Mouse (Mus musculus) heart, postnatal 25 days (tissue): ENCODE measurements around the gene Sptbn1. TPM values are rescaled to one million over a fixed set of nuclear protein-coding genes. Genes with fewer than 3 reads are reported as not detected.

Experiments
- DNase-seq: peaks from one replicate; pipeline ENCODE4 v3.0.0; 2022; ENCODE audit warnings: low spot score
- intact Hi-C: fragments of 180-260 bp; cut with DNase I; formaldehyde crosslinking; loops from one replicate; pipeline ENCODE4 v1.15.1; 2025
- total RNA-seq, 2 experiments: library from RNA; stranded (reverse); gene quantifications; 2 replicates each; pipeline ENCODE4 v1.2.3; 2021

Sptbn1 gene
- 100 to 1,000 TPM; 487 to 529 TPM for total RNA-seq

DNA sequence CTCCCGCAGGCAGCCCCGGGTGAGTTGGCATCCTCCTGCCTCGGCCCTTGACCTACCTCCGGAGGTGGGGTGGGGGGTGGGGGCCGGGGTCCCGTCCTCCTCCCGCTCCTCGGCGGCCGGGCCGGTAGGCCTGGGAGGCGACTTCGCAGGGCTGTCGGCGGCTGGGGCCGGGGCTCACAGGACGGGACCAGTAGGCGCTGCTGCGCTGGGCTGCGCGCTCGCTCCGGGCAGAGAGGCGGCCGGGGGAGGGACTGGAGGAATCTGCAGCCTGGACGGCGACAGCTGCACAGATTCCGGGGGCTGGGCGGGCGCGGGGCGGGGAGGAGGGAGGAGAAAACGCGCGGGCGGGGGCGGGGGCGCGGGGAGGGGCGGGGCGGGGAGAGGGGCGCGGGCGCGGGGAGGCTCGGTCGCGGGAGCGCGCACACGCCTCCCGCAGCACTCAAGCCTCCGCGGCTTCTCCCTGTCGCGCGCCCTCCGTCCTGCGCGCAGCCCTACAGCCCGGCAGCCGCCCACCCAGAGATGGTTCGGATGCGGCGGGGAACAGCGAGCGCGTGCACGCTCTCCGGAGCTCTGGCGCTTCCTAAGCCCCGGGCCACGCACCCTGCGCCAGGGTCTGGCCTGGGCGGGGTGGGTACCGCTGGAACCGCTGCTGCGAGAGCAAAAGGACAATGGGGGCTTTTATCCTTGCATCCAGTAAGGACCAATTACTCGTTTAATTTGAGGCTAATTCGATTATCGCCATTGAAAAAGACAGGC lies at the start of gene Sptbn1:
Gene Sptbn1, minus strand, starts transcription at position 284 of the 756 bp plus-strand sequence.
- intact Hi-C loops, result loop anchor here (2.0 to 10.0 kb wide), 6 partner anchors 36 to 379 kb away; partner anchors contain the start of genes 4930505A04Rik and Acyp2
- DNase-seq, result peak; percentile 86

DNA sequence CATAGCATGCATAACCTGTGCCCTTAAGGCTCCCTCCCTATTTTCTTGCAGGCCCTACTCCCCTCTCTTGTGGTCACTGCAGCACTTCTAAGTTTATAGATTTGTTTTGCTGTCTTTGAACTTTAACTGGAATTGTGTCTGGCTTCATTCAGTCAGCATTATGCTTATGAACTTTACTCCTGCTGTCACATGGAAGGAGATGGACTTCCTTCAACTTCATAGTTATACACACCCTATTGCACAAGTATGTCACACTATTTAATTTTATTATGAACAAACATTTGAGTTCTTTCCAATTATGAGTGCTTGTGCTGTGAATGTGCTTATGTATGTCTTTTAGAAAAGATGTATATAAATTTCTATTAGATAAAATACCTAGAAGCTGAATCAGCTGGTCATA lies 26.3 kb upstream of the Sptbn1 start:
- DNase-seq, result no peak
- intact Hi-C loops, result loop anchor here (5.0 to 10.0 kb wide), 2 partner anchors 129 to 223 kb away; no protein-coding TSS in a partner anchor

DNA sequence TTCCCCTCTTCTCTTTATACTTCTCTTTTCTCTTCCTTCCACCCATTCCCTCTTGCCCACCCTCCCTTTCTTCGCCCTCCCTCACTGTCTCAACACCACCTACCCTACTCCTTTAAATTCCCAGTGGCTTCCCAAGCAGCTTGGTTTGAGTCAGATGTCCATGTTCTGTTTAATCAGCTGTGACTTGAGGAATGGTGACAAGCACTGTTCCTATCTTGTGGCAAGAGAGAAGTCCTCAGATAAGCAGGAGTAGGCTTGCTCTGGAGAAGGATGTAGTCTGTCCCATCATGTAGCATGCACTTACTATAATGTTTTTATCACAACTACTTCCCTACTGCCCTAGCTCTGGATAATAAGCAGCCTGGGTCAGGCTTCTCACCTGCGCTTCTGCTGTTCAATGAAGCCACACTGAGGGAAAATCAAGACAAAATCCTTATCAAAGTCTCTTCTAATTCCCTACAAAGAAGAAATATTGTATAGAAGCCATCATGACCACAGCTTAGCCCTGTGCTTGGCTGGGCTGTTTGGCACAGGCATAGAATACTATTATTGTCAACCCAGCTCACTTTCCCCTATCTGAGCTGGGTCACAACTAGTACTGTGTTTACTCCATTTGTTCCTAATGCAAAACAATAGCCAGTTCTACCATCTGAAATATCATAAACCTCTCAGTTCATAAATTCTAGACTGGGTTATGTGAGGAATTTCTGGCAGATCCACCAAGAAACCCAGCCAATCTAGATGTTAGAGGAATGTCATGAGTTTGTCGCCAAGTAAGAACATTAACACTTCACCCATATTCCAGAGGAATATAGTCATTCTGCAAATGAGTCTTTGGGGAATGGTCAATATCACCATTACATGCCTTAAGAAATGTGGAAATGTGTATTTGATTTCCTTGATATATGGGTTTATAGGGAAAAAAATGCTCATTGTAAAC lies 24.5 kb upstream of the Sptbn1 start:
- DNase-seq, result no peak
- intact Hi-C loops, result loop anchor here (5.0 to 10.0 kb wide), 2 partner anchors 128 to 225 kb away; no protein-coding TSS in a partner anchor

DNA sequence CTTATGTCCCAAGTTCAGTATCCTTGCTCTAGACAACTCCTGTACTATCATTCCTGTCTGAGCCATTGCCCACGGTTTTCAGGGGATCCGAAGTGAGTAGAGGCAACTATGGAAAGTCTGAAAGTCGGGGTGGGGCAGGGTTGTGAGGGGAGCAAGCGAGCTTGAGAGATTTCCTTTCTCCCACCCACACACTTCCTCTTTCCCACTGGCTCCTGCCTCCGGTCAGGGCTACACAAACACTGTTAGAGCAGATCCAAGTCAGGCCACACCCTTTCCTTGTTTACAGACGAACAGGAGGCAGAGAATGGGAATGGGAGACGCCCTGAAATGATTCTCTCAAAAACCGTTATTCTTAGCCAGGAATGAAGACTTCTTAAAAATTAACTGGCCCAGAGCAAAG lies 23.2 kb upstream of the Sptbn1 start:
- DNase-seq, result peak; percentile 80

DNA sequence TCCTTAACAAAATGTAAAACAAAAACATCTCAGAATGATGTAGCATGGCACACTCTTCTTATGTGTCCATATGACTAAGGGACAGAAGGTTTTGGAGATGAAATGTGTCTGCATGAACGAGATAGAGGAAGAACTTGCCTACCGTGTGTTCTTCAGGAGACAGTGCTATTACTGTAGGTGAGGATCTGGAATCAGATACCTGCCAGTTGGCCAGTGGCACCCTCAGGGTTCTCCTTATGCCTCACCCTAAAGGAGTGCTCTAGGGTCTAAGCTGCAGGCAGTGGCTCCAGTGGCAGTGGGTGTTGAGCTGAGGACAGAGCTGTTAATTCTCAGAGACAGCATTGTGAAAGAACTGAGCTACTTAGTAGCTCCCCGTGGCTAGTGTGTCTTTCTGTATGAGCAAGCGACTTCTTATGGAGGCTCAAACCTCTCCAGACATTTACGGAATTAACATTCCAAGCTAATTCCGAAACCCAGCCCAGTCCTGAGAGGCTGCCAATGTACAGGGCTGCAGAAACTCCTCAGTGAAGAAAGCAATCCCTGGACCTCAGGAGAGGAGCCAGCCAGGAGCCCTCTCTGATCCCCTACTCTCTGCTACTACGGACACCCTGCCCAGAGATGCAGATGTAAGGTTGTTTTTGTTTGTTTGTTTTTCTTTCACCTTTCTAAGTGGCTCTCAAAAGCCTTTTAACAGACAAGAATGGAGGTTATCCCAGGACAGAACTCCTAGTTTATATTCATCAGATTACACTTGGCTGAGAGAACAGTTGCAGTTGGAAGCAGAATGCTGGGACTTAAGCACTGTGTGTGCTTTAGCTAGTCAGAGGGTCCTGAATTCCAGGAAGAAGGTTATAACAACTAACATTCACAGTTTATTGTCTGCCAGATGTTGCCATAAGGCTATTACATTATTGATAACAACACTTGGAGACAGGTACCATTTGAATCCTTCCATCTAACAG lies 21.8 kb upstream of the Sptbn1 start:
- intact Hi-C loops, result loop anchor here (2.0 to 10.0 kb wide), 3 partner anchors 79 to 228 kb away; no protein-coding TSS in a partner anchor
- peak; percentile 35 for DNase-seq

More for the DNA sequence above, 23.2 kb upstream of the Sptbn1 start:
- intact Hi-C loops, result loop anchor here (2.0 to 10.0 kb wide), 3 partner anchors 78 to 226 kb away; no protein-coding TSS in a partner anchor

DNA sequence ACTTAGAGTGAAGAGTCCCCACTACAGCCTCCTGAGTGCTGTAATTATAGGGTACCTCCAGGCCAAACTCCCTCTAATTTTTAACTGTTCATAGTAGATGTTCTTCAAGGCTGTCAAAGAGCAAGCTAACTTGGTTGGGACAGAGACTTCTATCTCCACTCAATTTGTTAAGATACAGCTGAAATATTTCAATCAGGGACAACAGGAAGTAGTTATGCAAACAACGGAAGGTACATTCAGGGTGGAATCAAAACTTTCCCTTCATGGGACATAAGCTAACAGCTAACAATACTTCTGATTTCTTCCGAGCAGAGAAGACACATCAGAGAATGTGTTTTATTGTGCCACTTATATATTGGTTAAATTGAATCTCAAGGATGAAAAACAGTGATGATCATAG lies 20.1 kb upstream of the Sptbn1 start:
- intact Hi-C loops, result no loop called here
- no peak for DNase-seq

DNA sequence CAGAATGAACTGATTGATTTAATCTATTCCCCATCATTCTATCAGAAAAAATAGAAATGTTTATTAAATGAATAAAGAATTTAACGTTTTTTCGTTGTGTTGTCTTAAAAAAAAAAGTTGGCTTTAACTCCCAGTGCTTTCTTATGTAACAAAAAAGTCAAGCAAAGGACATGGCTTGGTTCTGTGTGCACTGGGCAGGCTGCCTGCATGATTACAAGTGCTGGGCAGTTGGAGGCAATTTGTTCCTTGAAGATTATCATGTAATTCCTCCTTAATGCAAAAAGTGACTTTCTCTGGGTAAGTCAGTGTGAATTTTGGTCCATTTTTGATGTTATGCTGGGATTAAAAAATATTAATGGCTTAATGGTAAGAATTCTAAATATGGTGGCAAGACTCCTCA lies 15.7 kb upstream of the Sptbn1 start:
- DNase-seq, result peak; percentile 63
- intact Hi-C loops, result no loop called here

DNA sequence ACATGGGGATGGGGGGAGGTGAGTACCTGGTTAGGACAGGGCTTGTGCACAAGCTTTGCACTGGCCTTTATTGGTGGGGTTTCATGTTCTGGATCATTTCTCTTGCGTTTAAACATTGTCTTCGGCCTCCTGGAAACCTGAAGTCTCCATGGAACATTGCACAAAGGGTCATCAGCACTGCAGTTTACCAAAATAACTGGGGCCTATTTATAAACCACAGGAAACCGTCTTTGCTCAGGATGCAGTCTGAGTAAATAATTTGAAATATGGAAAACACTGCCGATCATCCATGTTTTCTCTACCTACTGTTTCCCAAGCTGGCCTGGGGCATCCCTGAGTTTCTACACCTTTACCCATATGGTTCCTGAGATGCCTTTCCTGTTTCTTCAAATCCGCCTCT lies 13.1 kb upstream of the Sptbn1 start:
- no peak for DNase-seq
- intact Hi-C loops, result no loop called here

DNA sequence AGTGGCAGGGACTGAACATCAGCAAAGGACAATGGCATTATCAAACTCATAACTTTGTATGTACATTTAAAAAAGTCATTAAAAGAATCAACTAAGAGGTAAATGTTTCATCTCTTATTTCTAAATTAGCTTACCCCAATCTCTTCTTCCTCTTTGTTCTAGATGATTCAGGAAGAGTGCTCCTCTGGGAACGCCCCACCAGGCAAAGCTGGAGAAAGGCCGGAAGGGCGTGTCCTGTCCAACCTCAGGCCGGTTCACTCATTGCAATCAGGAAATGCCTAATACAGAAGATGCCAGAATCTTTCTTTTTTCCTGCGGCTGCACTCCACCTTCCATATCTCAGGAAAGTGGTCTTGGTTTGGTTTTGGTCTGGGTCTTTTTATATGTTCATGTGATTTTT lies 11.3 kb upstream of the Sptbn1 start:
- DNase-seq, result peak; percentile 78
- intact Hi-C loops, result no loop called here

DNA sequence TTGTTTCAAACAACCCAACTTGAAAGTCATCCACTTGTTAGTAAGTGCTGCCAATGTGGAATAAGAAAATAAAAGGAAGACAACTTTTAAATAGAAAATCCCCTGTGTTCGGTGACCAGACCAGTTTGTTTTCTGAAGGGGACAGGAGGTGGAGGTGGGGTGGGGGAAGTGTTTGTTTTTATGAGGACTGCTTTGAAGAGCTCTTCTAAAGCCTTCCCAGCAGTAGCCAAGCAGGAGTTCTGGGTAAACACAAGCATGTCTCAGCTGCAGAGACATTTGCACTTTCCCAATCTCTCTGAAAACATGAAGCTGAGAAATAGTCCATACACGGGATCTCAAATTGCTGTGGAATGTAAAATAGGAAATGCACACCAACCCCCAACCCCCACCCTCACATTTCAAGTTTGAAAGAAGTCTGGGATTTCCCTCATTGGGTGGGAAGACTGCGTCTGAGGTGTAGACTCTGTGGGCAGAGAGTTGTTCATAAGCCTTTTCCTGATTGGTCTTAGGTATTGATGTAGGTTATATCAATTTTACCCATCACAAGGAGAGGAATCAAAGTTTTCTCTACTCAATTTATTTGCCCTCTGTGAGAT lies 7.6 kb upstream of the Sptbn1 start:
- DNase-seq, result no peak
- intact Hi-C loops, result no loop called here

DNA sequence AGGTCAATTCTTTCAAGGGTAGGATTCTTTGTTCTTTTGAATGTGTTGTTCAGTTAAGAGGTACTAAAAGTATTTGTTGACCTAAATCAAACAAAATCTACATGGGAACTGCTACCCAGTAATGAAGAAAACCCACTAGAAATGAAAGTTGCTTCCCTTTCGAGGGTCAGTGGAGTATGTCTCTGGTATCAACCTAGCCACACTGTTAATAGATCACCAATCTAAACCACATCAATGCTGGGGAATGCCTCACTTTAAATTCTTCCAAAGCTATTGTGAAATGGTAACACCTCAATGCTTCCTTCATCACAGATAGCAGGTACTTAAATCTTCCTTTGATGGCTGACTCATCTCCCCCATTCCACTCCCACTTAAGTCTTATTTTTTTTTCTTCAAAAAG lies 1.5 kb upstream of the Sptbn1 start:
- DNase-seq, result no peak
- intact Hi-C loops, result loop anchor here (5.0 to 10.0 kb wide), 5 partner anchors 37 to 378 kb away; partner anchors contain the start of genes 4930505A04Rik and Acyp2

DNA sequence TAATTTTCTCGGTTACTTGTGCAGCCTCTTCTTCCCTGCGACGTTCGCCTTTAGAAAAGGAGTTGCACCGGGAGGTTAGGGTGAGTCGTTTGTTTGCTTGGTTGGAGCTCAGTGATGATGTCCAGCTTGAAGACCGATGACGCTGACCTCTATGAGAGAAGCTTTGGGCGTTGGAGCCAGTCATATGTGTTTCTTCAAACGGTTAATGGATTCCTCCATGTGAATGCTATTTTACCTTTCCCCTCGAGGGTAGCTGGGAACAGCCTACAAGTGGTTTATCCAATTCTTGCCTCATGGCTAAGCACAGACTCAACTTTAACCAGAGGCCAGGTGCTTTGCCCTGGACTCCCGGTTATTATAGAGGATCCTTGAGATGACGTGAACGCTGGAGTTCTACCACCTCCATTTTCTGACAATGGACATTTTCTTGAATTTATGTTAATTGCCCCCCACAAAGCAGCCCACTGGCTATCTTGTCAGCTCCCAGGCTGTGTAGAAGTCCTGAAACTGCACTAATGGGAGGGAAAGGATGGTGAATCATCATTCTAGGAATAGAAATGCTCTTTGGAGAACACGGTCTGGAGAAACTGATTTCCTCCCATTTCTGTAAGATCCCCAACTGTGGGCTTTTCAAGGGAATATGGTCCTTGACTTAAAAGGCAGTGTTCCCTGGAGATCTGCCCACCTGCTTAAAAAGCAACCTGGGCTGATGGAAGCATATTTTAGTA lies 837 bp upstream of the Sptbn1 start:
- intact Hi-C loops, result loop anchor here (5.0 to 10.0 kb wide), 5 partner anchors 37 to 378 kb away; partner anchors contain the start of genes 4930505A04Rik and Acyp2
- DNase-seq, result no peak

DNA sequence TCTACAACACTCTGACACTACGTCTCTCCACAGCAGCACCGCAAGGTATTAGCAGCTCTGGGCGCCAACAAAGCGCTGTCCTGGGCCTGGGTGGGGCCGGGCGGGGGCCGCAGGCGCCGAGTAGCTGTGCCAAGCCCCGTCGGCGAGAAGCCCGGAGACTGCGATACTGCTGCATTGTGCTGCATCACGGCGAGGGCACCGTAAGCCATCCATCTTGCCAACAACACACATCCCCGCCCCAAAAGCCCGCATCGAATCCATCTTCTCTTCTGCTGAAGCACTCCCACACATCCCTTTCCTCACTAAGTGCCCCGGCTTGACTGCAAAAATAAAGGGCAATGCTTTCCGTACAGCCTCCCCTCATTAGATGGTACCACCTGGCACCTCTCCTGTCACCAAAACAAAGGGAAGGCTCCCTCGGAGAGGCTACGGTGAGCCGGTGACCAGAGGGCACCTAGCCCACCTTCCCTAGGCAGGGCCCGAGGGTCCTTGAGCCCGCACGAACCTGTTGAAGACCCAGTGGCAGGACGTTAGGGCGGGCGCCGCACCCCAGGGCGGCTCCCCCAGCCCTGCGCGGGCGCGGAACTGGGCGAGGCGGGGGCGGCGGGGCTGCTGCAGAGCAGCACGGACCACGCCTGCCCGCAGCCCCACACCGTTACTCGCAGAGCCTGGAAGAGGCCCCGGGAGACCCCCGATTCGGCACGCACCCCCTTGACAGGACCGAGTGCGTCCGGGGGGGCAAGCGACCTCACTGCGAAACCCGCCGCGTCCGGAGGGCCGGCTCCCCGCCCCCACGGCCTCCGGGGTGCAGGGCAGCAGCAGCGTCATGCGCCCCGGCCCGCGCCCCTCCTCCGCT lies 711 bp downstream of the Sptbn1 start:
- peak; percentile 50 for DNase-seq
- intact Hi-C loops, result loop anchor here (2.0 to 10.0 kb wide), 6 partner anchors 35 to 380 kb away; partner anchors contain the start of genes 4930505A04Rik and Acyp2

DNA sequence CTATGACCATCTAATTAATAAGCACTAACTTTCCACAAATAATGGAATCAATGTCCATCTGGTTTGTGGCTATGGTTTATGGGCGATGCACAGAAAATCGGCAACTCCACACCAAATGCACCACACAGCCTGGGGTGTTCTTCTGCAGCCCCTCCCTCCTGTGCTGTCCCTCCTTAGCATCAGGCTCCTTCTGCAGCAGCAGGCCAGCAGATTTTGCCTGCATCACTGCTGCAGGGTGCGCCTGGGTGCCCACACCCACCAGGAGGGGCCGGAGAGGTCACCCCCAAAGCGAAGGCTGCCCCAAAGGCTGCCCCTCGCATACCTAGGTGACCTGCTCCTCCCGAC lies 1.3 kb downstream of the Sptbn1 start:
- DNase-seq, result no peak
- intact Hi-C loops, result loop anchor here (2.0 to 10.0 kb wide), 6 partner anchors 34 to 381 kb away; partner anchors contain the start of genes 4930505A04Rik and Acyp2

DNA sequence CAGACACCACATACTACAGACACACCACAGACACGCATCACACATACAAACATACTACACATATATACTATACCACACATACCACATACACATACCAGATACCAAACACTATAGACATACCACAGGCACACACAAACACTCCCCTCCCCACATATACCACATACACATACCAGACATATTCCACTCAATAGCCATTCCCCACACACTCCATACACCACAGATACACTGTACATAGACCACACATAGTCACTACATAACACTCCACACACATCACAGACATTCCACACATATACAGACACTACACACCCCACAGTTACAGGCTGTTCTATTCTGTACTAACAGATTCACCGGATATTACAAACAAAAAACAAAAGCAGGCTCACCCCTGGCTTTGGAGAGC lies 2.3 kb downstream of the Sptbn1 start:
- DNase-seq, result no peak
- intact Hi-C loops, result loop anchor here (2.0 to 10.0 kb wide), 6 partner anchors 33 to 382 kb away; partner anchors contain the start of genes 4930505A04Rik and Acyp2

DNA sequence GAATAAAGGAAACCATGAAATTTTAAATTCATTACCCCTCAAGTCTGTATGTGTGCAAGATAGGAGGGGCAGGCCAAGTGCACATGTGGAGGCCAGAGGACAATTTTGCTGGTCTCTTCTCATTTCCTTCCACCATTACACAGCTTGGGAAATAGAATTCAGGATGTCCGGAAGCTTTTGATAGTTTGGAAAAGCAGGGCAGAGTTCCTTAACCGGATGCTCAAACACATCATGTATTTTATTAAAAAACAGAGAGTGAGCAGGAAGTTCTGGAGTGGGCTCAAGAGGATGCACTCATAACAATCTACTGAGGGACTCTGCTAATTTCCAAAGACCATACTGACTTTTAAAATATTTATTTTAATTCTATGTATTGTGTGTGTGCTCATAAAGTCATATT lies 4.3 kb downstream of the Sptbn1 start:
- no peak for DNase-seq
- intact Hi-C loops, result loop anchor here (10.0 kb wide), 2 partner anchors 99 to 211 kb away; partner anchors contain the start of gene 4930505A04Rik

DNA sequence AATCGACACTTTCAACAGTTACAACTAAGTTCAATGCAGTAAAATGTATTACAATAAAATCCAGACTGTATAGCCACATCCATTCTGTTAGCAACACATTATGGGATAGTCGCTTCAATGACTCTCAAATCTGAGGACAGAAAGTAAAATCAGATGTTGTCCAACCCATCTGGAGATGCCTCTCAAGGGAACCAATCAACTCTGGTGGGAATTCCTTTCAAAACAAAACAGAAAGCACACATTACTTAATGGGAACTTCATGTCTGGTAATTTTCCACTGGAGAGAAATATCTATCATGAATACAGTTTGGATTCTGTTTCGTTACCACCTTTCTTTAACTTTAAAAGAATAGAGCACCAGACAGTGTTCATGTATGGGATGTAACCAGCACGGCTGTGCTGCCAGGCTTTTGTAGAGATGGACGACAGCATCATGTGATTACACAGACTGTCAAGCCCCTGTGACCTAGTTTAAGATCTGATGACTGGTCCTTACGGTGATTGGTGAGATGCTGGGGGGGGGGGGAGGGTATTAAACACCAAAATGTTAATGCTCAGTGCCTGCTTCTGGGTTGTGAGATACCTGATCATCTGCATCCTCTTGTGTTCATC lies 9.1 kb downstream of the Sptbn1 start:
- no peak for DNase-seq
- intact Hi-C loops, result no loop called here
